ENCODE assay signal across 8 mouse cellular contexts in genomic region chr14:54714121-54714520, GRCm38 (mm10). TPM values are rescaled to one million over a fixed set of nuclear protein-coding genes. Genes with fewer than 3 reads are reported as not detected.
DNase-seq lines count a peak whose midpoint lies in the region; ATAC-seq and TF ChIP-seq lines count a peak whose summit lies in the region.

No protein-coding gene starts in this region.

- H3K4me2 ChIP-seq in limb, embryonic 11.5 days (ENCODE audit: low read depth, severe bottlenecking) = peak overlapping the region; percentile 24
- peak overlapping the region; percentile 59 for H3K4me2 ChIP-seq in midbrain, embryonic 13.5 days (replicated peaks)

- DNase-seq in A20 (ENCODE audit: low read depth, low spot score) = peak; percentile 94
- DNase-seq in adrenal gland, adult 8-10 months = peak; percentile 52
- DNase-seq in embryo, embryonic 9.5 days (ENCODE audit: extremely low spot score) = peak; percentile 82
- DNase-seq in heart, adult 2 months = peak; percentile 66 to 67
- DNase-seq in kidney, adult 2 months = peak; percentile 88
- DNase-seq in limb, embryonic 11.5 days (ENCODE audit: low spot score) = peak; percentile 82

- H3K4me3 ChIP-seq in heart, adult 2 months = peak overlapping the region; percentile 43
- H3K4me3 ChIP-seq in kidney, adult 2 months (ENCODE audit: insufficient read depth, low read depth, low read length) = peak overlapping the region; percentile 45
- no peak overlapping the region for H3K4me3 ChIP-seq in limb, embryonic 11.5 days (ENCODE audit: low read depth, low read length)
- peak overlapping the region; percentile 39 for H3K4me3 ChIP-seq in midbrain, embryonic 13.5 days (replicated peaks)
- peak overlapping the region; percentile 49 for H3K4me3 ChIP-seq in small intestine, adult 2 months (ENCODE audit: low read depth, low read length)

- TF ChIP-seq POLR2A in heart, adult 2 months (IDR thresholded peaks at IDR 0.05; ENCODE audit: insufficient read depth, low read depth, low read length) = no peak
- TF ChIP-seq POLR2A in kidney, adult 2 months (IDR thresholded peaks at IDR 0.05; ENCODE audit: low read depth, low read length) = no peak
- no peak for TF ChIP-seq POLR2A in small intestine, adult 2 months (IDR thresholded peaks at IDR 0.05; ENCODE audit: low read depth, low read length)

- peaks cover 1% of the 10 kb centered on the region for H3K4me1 ChIP-seq in heart, adult 2 months (ENCODE audit: control insufficient read depth, insufficient read depth, low read length)
- H3K4me1 ChIP-seq in kidney, adult 2 months (ENCODE audit: control insufficient read depth, insufficient read depth, low read length) = no peaks in the 10 kb centered on the region; the same call in 1 of the 2 replicates
- no peaks in the 10 kb centered on the region for H3K4me1 ChIP-seq in limb, embryonic 11.5 days (ENCODE audit: control insufficient read depth, insufficient read depth, low read length)
- H3K4me1 ChIP-seq in midbrain, embryonic 13.5 days (replicated peaks) = peaks cover 8% of the 10 kb centered on the region
- H3K4me1 ChIP-seq in small intestine, adult 2 months (ENCODE audit: control insufficient read depth, insufficient read depth, insufficient read length, low read length) = peaks cover 2% of the 10 kb centered on the region

- intact Hi-C loops in heart, adult 2 months (cut with DNase I) = loop anchor here (2.0 to 5.0 kb wide), 3 partner anchors 73 to 148 kb away; no protein-coding TSS in a partner anchor

- no peak overlapping the region for H3K27ac ChIP-seq in heart, adult 2 months
- no peak overlapping the region for H3K27ac ChIP-seq in kidney, adult 2 months (ENCODE audit: insufficient read depth, low read depth, low read length)
- H3K27ac ChIP-seq in limb, embryonic 11.5 days (replicated peaks; ENCODE audit: low read depth, low read length) = no peak overlapping the region
- no peak overlapping the region for H3K27ac ChIP-seq in midbrain, embryonic 13.5 days
- no peak overlapping the region for H3K27ac ChIP-seq in small intestine, adult 2 months (ENCODE audit: insufficient read depth, low read depth, low read length)

- H3K27me3 ChIP-seq in heart, adult 2 months (ENCODE audit: control insufficient read depth, insufficient read depth, low read length) = no peaks in the 10 kb centered on the region
- no peaks in the 10 kb centered on the region for H3K27me3 ChIP-seq in kidney, adult 2 months (replicated peaks; ENCODE audit: control insufficient read depth, insufficient read depth, low read length)
- H3K27me3 ChIP-seq in limb, embryonic 11.5 days (ENCODE audit: control insufficient read depth, insufficient read depth, low read length) = peaks cover 4% of the 10 kb centered on the region; the same call in 1 of the 2 replicates
- 0 out of 2 replicates have a peak, but pooled peaks cover 4% of the 10 kb centered on the region for H3K27me3 ChIP-seq in midbrain, embryonic 13.5 days
- no peaks in the 10 kb centered on the region for H3K27me3 ChIP-seq in small intestine, adult 2 months (ENCODE audit: control insufficient read depth, insufficient read depth, low read length)

- 0 out of 2 replicates have a peak, but pooled peaks have one; percentile 11 for TF ChIP-seq EP300 in heart, adult 2 months (IDR thresholded peaks at IDR 0.05; ENCODE audit: insufficient read depth, low read depth, low read length)

- H3K9me3 ChIP-seq in limb, embryonic 11.5 days (ENCODE audit: control insufficient read depth, low read length) = no peaks in the 10 kb centered on the region
- no peaks in the 10 kb centered on the region for H3K9me3 ChIP-seq in midbrain, embryonic 13.5 days

- ATAC-seq in limb, embryonic 11.5 days (ENCODE audit: insufficient number of reproducible peaks, low FRiP score, low TSS enrichment, low read depth) = no peak
- ATAC-seq in midbrain, embryonic 13.5 days = peak; percentile 75

- peak; percentile 96; the same call in 1 of the 2 replicates for TF ChIP-seq CTCF in heart, adult 2 months (IDR thresholded peaks at IDR 0.05)
- TF ChIP-seq CTCF in kidney, adult 2 months (conservative IDR thresholded peaks at IDR 0.05; ENCODE audit: insufficient read depth, insufficient read length, low read depth, low read length) = peak; percentile 51
- peak; percentile 34; the same call in 1 of the 2 replicates for TF ChIP-seq CTCF in small intestine, adult 2 months (IDR thresholded peaks at IDR 0.05; ENCODE audit: extremely low read depth, insufficient read length, insufficient replicate concordance, low read depth, low read length)

- no peaks in the 10 kb centered on the region for H3K79me2 ChIP-seq in heart, adult 2 months (replicated peaks; ENCODE audit: control insufficient read depth, insufficient read depth, low read length)

- H3K36me3 ChIP-seq in heart, adult 2 months (ENCODE audit: control insufficient read depth, insufficient read depth, low read length) = no peaks in the 10 kb centered on the region
- H3K36me3 ChIP-seq in kidney, adult 2 months (ENCODE audit: control insufficient read depth, insufficient read depth, low read length) = no peaks in the 10 kb centered on the region
- no peaks in the 10 kb centered on the region for H3K36me3 ChIP-seq in limb, embryonic 11.5 days (ENCODE audit: control insufficient read depth, insufficient read depth, low read length)
- no peaks in the 10 kb centered on the region for H3K36me3 ChIP-seq in midbrain, embryonic 13.5 days
- H3K36me3 ChIP-seq in small intestine, adult 2 months (ENCODE audit: control insufficient read depth, insufficient read depth, low read length) = no peaks in the 10 kb centered on the region

- under 1% methylated on average over 13 of the region's 13 CpGs for WGBS in heart, adult 2 months
- under 1% methylated on average over 13 of the region's 13 CpGs for WGBS in kidney, adult 2 months
- under 1% methylated on average over 13 of the region's 13 CpGs for WGBS in limb, embryonic 11.5 days
- 1% methylated on average over 13 of the region's 13 CpGs for WGBS in midbrain, embryonic 13.5 days
- 1% methylated on average over 13 of the region's 13 CpGs for WGBS in small intestine, adult 2 months

- 0 out of 2 replicates have a peak overlapping the region, but pooled peaks have one; percentile 40 for H3K9ac ChIP-seq in heart, adult 2 months (ENCODE audit: low read depth, low read length)
- no peak overlapping the region for H3K9ac ChIP-seq in limb, embryonic 11.5 days (ENCODE audit: low read length)
- peak overlapping the region; percentile 57; the same call in 1 of the 2 replicates for H3K9ac ChIP-seq in midbrain, embryonic 13.5 days (replicated peaks)

RNA-seq across cellular contexts. Expression of gene Cebpe, which starts 2.1 kb away (rescaled TPM):
- not detected for total RNA-seq in adrenal gland, adult 8-10 months (2022)
- not detected for total RNA-seq in heart, adult 2 months (2021)
- 0.08 and 0.15 TPM in 2 replicates for polyA plus RNA-seq in heart, adult 2 months (2012; rRNA removed)
- polyA plus RNA-seq in kidney, adult 2 months (2012; rRNA removed) = 0.20 and 0.30 TPM in 2 replicates
- not detected in 2 replicates for polyA plus RNA-seq in limb, embryonic 11.5 days (2014; fragmentation: Nextera tagmentation; extraction: Ambion mirVana)
- not detected in 2 replicates for polyA plus RNA-seq in midbrain, embryonic 13.5 days (2015; fragmentation: Nextera tagmentation; extraction: Ambion mirVana)
- 4.2 and 4.4 TPM in 2 replicates for polyA plus RNA-seq in small intestine, adult 2 months (2012; rRNA removed)

RNA-seq across cellular contexts. Expression of gene Gm29776, which starts 15.5 kb away (rescaled TPM):
- total RNA-seq in adrenal gland, adult 8-10 months (2022) = under 1 TPM in 2 of 4 experiments, not detected in 2; 0.19 to 0.59 TPM
- not detected for total RNA-seq in heart, adult 2 months (2021)
- 0.04 and 0.09 TPM in 2 replicates for polyA plus RNA-seq in heart, adult 2 months (2012; rRNA removed)
- polyA plus RNA-seq in kidney, adult 2 months (2012; rRNA removed) = 0.16 and 0.20 TPM in 2 replicates
- polyA plus RNA-seq in limb, embryonic 11.5 days (2014; fragmentation: Nextera tagmentation; extraction: Ambion mirVana) = 0.25 and 0.34 TPM in 2 replicates
- polyA plus RNA-seq in midbrain, embryonic 13.5 days (2015; fragmentation: Nextera tagmentation; extraction: Ambion mirVana) = 0.27 and 0.32 TPM in 2 replicates
- not detected in 2 replicates for polyA plus RNA-seq in small intestine, adult 2 months (2012; rRNA removed)

RNA-seq across cellular contexts. Expression of gene Acin1, which starts 27.4 kb away (rescaled TPM):
- total RNA-seq in adrenal gland, adult 8-10 months (2022) = 100 to 1,000 TPM; 140 to 305 (median 208) TPM
- total RNA-seq in heart, adult 2 months (2021) = 10 to 100 TPM; 72.3 to 84.9 TPM
- 59.9 and 78.7 TPM in 2 replicates for polyA plus RNA-seq in heart, adult 2 months (2012; rRNA removed)
- 79.2 and 79.4 TPM in 2 replicates for polyA plus RNA-seq in kidney, adult 2 months (2012; rRNA removed)
- 141 and 160 TPM in 2 replicates for polyA plus RNA-seq in limb, embryonic 11.5 days (2014; fragmentation: Nextera tagmentation; extraction: Ambion mirVana)
- 185 and 187 TPM in 2 replicates for polyA plus RNA-seq in midbrain, embryonic 13.5 days (2015; fragmentation: Nextera tagmentation; extraction: Ambion mirVana)
- polyA plus RNA-seq in small intestine, adult 2 months (2012; rRNA removed) = 32.5 and 76.4 TPM in 2 replicates

RNA-seq across cellular contexts. Expression of gene 1700123O20Rik, which starts 28.1 kb away (rescaled TPM):
- total RNA-seq in adrenal gland, adult 8-10 months (2022) = 10 to 100 TPM; 34.2 to 43.9 (median 39.6) TPM
- 10 to 100 TPM; 12.5 to 13.3 TPM for total RNA-seq in heart, adult 2 months (2021)
- polyA plus RNA-seq in heart, adult 2 months (2012; rRNA removed) = 18.2 and 27.4 TPM in 2 replicates
- 54.0 and 57.5 TPM in 2 replicates for polyA plus RNA-seq in kidney, adult 2 months (2012; rRNA removed)
- 111 and 114 TPM in 2 replicates for polyA plus RNA-seq in limb, embryonic 11.5 days (2014; fragmentation: Nextera tagmentation; extraction: Ambion mirVana)
- polyA plus RNA-seq in midbrain, embryonic 13.5 days (2015; fragmentation: Nextera tagmentation; extraction: Ambion mirVana) = 75.4 and 76.6 TPM in 2 replicates
- polyA plus RNA-seq in small intestine, adult 2 months (2012; rRNA removed) = 21.9 and 47.4 TPM in 2 replicates

Comparison
In these comparisons a context has a peak if more than half of its experiments do, and no peak if none do; other contexts are left out.
1. CTCF ChIP-seq: peak in every context shown above with its lines; median percentile 96 in heart, adult 2 months; 51 in kidney, adult 2 months; 34 in small intestine, adult 2 months.